Mouse (Mus musculus): Measurements from ENCODE around the gene 4930503B20Rik. TPM values are rescaled to one million over a fixed set of nuclear protein-coding genes. Genes with fewer than 3 reads are reported as not detected.
A peak's percentile ranks its signal among the peaks of the same experiment; 100 is the strongest.

Gene 4930503B20Rik
- polyA plus RNA-seq (2012; ENCODE audit: insufficient read depth, insufficient read length, missing spikeins): not detected in 2 replicates

DNA sequence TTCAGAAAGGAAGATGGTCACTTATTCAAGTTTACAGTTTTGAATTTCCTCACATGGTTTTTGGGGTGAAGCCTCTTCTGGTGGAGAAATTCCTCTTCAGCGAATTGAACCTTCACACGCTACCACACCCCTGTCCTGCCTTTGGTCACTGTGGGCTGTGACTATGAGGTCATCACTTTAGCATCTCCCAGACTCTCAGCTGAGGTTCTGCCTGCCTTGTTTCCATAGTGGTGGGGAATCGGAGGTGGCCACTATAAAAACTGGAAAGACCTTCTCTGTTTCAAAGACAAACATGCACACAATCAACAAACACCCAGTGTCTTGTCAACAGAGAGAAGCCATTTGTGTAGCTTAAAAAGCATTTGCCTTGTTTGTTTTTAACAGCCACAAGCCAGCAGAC lies at the start of gene 4930503B20Rik:
TSS of gene 4930503B20Rik (minus strand) at position 101 of the 400 bp plus-strand sequence.
- no peak within 1 kb of the TSS for H3K27ac ChIP-seq (replicated peaks; ENCODE audit: low read depth, low read length)
- no peaks in the 10 kb centered on the region for H3K4me1 ChIP-seq (ENCODE audit: control insufficient read depth, insufficient read depth, insufficient read length, low read length)

DNA sequence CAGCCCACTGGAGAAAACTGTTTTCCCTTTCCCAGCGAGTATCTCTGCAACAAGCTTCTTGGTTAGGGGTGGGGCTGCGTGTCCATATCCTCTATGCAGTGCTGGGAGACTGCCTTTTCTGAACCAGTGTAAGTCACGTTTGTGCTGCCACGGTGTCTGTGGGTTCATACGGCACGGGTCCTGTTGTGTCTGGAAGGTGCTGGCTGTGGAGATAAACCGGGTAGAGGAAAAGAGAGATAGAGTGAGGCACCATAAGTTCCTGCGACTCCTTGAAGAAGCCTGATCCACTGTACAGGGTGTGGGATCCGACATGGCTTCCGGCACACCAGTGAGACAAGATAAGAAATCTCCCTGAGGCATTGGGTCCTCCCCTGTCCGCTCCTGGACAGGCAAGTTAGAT lies 48.9 kb upstream of the 4930503B20Rik start:
- no peak overlapping the region for H3K4me3 ChIP-seq (ENCODE audit: insufficient read depth, low read depth, low read length)
- H3K27ac ChIP-seq (replicated peaks; ENCODE audit: low read depth, low read length): no peak overlapping the region
- H3K4me1 ChIP-seq (ENCODE audit: control insufficient read depth, insufficient read depth, insufficient read length, low read length): no peaks in the 10 kb centered on the region

More for the DNA sequence above, at the start of gene 4930503B20Rik:
- H3K4me3 ChIP-seq (ENCODE audit: insufficient read depth, low read depth, low read length): no peak within 1 kb of the TSS

DNA sequence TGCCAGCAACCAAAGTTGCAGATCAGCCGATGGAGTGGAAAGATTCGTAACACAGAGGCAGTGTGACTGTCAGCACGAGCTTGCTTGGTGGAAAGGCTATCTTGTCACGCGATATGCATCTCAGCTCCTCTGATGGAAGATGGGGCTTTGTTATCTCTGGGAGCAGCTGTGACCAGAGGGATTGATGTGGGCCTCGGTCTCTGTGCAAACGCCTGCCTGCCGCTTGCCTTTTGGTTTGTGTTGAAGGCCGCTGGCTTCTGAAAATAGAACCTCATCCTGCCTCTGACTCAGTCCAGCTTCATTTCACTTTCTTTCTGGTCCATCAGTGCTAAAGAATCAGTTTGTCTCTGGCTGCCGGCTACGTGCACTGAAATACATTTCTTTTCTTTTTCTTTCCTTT lies 47.9 kb upstream of the 4930503B20Rik start:
- H3K4me1 ChIP-seq (ENCODE audit: control insufficient read depth, insufficient read depth, insufficient read length, low read length): no peaks in the 10 kb centered on the region
- no peak overlapping the region for H3K27ac ChIP-seq (replicated peaks; ENCODE audit: low read depth, low read length)
- no peak overlapping the region for H3K4me3 ChIP-seq (ENCODE audit: insufficient read depth, low read depth, low read length)

DNA sequence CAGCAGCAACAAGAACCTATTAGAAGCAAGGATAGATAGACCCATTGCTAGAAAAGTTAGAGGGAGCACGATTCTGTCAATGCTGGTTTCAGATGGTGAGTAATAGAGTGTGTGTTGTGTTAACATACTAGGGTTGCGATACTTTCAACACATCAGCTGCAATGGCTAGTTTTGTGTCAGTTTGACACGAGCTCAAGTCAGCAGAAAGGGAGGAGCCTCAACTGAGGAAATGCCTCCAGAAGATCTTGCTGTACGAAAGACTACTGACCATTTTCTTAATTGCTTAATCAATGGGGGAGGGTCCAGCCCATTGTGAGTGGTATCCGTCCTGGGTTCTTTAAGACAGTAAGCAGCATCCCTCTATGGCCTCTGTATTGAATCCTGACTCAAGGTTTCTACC lies 41.4 kb upstream of the 4930503B20Rik start:
- Histone ChIP-seq H3K4me3 (ENCODE audit: insufficient read depth, low read depth, low read length) (no peak overlapping the region), H3K27ac (replicated peaks; ENCODE audit: low read depth, low read length) (no peak overlapping the region), H3K4me1 (ENCODE audit: control insufficient read depth, insufficient read depth, insufficient read length, low read length) (no peaks in the 10 kb centered on the region)

DNA sequence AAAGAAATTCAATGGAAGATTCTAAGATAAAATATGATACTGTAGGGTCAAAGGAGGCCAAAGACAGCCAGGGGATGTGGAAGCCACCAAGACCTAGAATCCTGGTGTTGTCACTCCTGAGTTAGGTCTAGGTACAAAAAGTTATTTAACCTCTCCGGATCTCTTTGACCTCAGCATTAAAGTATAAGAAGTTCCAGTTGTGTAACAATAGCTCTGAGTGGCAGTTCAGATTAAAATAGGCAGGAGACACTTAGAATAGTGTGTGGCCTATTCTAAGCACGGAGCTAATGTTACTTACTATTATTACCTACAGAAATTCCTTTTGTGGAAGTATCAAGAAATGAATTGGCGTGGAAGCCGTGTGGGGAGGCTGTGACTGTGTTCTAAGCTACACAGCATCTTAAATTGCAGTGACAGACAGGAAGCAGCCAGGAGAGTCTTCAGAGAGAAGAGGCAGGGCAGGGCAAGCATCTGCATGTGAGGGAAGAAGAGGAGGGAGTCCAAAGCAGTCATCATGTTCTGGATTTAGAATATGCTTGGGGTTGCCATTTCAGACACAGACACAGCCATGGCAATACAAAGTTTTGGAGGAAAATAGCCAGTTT lies 36.1 kb upstream of the 4930503B20Rik start:
- no peak overlapping the region for H3K4me3 ChIP-seq (ENCODE audit: insufficient read depth, low read depth, low read length)
- H3K27ac ChIP-seq (replicated peaks; ENCODE audit: low read depth, low read length): no peak overlapping the region
- no peaks in the 10 kb centered on the region for H3K4me1 ChIP-seq (ENCODE audit: control insufficient read depth, insufficient read depth, insufficient read length, low read length)

DNA sequence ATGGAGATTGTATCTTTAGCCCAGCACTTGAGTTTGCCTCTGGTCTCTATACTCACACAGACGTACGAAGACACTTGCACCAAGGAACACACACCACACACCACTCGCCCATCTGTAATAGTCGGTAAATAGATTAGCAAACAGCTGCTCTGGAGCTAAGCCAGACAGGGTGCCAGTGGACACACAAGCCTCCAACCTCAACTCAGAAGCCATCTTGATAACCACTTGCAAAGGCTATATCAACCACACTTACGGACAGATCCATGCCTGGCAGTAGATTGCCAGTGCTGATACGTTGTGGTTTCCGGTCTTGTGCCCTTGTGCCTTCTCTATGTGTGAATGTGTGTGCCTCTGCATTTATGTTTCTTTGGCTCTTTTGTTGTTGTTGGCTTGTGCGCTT lies 35.3 kb upstream of the 4930503B20Rik start:
- H3K4me1 ChIP-seq (ENCODE audit: control insufficient read depth, insufficient read depth, insufficient read length, low read length): no peaks in the 10 kb centered on the region
- no peak overlapping the region for H3K4me3 ChIP-seq (ENCODE audit: insufficient read depth, low read depth, low read length)
- H3K27ac ChIP-seq (replicated peaks; ENCODE audit: low read depth, low read length): no peak overlapping the region

DNA sequence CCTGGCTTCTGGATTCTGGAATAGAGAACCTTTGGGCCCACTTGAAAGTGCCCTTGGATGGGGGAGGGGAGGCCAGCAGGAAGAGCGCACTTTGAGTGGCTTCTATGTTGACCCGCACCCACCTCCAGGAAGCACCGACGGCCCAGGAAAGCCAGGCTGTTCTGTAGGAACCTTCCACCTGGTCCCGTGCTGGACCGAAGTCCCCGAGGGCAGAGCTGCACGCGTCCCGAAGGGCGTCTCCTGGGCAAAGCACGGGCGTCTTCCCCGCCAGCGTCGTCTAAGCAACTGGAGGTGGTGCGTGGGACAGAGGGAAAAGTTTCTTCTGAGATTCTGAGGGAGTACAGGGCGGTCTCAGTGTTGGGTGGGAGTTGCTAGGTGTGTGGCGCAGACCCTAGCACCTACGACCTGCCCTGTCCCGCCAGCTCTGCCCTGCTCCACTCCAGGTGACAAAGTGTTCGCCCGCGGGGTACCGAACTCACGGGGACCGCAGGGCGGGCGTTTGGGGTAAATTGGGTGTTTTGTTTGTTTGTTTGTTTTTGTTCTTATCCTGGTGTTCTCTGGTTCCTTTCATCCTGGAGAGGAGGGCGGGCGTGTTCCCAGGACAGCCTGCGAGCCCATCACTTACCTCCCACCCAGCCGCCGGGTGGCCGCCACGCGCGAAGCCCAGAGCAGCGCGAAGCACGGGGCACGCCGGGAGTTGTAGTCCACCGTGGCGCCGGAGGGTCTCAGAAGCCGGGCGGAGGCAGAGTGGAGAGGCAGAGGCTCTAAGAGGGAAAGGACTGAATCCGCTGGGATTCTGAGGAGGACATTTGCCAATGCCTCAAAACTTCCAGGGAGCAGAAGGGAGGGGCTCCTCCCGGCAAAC lies 33.9 kb upstream of the 4930503B20Rik start, which contains the start of gene Samd13:
TSS of gene Samd13 (minus strand) at position 782 of the 865 bp plus-strand sequence.
- H3K27ac ChIP-seq (replicated peaks; ENCODE audit: low read depth, low read length): no peak within 1 kb of the TSS
- H3K4me1 ChIP-seq (ENCODE audit: control insufficient read depth, insufficient read depth, insufficient read length, low read length): no peaks in the 10 kb centered on the region
- H3K4me3 ChIP-seq (ENCODE audit: insufficient read depth, low read depth, low read length): peak within 1 kb of the TSS; percentile 69

DNA sequence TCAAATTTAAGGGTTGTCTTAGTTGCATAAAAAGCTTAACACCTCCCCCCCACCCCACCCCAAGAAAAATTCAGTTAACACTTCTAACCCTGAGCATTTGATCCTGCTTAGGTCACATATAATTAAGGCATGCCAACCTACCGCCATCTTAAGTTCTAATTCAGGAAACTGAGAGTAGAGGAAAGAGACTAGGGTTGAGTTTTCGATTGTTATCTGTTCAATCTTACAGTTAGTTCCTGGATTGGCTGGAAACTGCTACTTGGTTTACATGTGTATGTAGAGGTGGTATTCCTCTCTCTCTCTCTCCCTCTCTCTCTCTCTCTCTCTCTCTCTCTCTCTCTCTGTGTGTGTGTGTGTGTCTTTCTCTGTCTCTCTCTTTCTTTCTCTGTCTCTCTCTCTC lies 32.0 kb upstream of the 4930503B20Rik start:
- Histone ChIP-seq H3K27ac (replicated peaks; ENCODE audit: low read depth, low read length) (no peak overlapping the region), H3K4me1 (ENCODE audit: control insufficient read depth, insufficient read depth, insufficient read length, low read length) (no peaks in the 10 kb centered on the region), H3K4me3 (ENCODE audit: insufficient read depth, low read depth, low read length) (no peak overlapping the region)

DNA sequence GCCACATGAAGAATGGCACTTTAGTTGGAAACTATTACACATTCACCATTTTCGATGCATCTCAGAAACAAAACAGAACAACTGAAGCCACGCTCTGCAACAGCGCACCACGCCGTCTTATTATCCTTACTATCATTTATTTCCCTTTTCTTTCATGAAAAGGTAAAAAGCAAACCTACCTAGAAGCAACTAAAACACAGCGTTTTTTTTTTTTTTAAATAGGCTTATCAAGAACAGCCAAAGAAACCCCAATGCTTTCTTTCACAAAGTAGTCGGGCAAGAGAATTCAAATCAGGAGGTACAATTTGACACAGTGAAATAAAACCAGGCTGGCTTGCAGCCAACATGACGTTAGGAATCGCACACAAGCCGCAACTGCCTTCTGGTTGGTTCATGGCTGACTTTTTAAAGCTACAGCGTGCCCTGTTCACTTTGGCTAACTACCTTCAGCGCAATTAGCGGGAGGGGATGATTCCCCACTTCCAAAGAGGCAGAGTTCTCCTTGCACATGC lies 31.1 kb upstream of the 4930503B20Rik start:
- Histone ChIP-seq H3K4me3 (ENCODE audit: insufficient read depth, low read depth, low read length) (peak overlapping the region; percentile 41), H3K4me1 (ENCODE audit: control insufficient read depth, insufficient read depth, insufficient read length, low read length) (no peaks in the 10 kb centered on the region), H3K27ac (replicated peaks; ENCODE audit: low read depth, low read length) (no peak overlapping the region; the same call in 1 of the 2 replicates)

DNA sequence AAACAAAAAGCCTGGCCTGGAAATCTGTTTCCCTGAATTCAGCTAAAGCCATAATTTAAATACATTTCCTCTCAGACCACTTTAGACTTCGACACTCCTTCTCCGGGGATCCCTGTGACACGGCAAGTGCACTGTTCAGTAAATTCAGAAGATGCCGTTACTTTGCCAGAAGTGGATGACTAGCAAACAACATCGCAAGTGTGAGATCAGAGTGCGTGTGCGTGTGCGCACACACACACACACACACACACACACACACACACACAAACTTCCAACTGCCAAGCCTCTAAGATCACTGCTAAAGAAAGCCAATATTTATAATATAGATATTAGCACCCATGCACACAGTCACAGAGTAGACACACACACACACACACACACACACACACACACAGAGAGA lies 30.6 kb upstream of the 4930503B20Rik start:
- Histone ChIP-seq H3K4me3 (ENCODE audit: insufficient read depth, low read depth, low read length) (peak overlapping the region; percentile 41; the same call in 1 of the 2 replicates), H3K4me1 (ENCODE audit: control insufficient read depth, insufficient read depth, insufficient read length, low read length) (no peaks in the 10 kb centered on the region), H3K27ac (replicated peaks; ENCODE audit: low read depth, low read length) (no peak overlapping the region)

DNA sequence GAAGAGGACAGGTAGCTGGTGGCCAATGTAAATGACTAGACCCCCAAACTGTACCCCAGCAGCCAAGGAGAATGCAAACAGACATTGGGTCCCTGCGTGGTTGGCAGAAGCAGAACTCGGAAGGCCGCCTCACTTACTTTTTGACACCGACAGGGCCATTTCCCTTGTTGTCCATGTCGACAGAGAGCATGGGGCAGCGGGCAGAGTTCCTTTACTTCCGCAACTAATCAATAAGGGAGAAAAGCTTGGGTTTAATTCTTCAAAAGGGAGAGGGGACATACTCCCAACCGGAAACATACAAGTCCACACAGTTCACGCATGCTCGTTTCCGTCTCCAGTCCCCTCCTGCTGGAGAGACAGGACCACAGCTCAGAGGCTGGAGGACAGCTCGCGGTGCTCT lies 29.5 kb upstream of the 4930503B20Rik start:
- H3K4me3 ChIP-seq (ENCODE audit: insufficient read depth, low read depth, low read length): no peak overlapping the region
- no peaks in the 10 kb centered on the region for H3K4me1 ChIP-seq (ENCODE audit: control insufficient read depth, insufficient read depth, insufficient read length, low read length)
- H3K27ac ChIP-seq (replicated peaks; ENCODE audit: low read depth, low read length): no peak overlapping the region

DNA sequence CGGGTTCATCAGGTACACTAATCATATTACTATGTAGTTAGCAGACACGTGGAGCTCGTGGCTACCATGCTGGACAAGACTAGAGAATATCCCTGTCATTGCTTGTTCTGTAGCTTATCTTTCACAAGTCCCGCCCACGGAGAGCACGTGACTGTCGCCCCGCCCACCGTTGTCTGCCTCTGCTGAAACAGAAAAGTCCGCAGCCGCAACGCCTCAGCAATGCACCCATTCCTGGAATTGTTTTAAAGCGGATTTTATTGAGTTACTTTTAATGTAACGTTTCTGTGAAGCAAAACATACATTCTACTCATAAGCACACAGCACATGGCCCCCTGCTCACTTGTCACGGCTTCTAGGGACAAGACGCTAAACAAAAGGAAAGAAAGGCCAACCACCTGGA lies 28.5 kb upstream of the 4930503B20Rik start:
- Histone ChIP-seq H3K4me3 (ENCODE audit: insufficient read depth, low read depth, low read length) (no peak overlapping the region), H3K27ac (replicated peaks; ENCODE audit: low read depth, low read length) (no peak overlapping the region), H3K4me1 (ENCODE audit: control insufficient read depth, insufficient read depth, insufficient read length, low read length) (no peaks in the 10 kb centered on the region)

DNA sequence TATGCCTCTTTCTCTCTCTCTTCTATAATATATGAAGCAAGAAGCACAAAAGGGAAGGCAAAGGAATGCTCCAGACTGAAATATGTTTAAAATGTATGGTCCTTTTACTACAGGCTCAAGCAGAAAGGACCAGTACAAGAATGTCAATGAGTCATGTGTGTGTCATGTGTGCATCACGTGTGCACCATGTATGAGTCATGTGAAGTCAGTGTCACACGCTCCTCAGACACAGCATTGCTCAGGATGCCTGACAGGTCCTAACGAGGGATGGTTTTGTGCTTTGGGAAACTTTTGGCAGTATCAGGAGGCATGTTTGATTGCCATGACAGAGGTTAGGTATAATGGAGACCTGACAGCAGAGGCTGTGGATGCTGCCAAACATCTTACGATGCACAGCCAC lies 25.1 kb upstream of the 4930503B20Rik start:
- Histone ChIP-seq H3K27ac (replicated peaks; ENCODE audit: low read depth, low read length) (no peak overlapping the region), H3K4me1 (ENCODE audit: control insufficient read depth, insufficient read depth, insufficient read length, low read length) (no peaks in the 10 kb centered on the region), H3K4me3 (ENCODE audit: insufficient read depth, low read depth, low read length) (no peak overlapping the region)

DNA sequence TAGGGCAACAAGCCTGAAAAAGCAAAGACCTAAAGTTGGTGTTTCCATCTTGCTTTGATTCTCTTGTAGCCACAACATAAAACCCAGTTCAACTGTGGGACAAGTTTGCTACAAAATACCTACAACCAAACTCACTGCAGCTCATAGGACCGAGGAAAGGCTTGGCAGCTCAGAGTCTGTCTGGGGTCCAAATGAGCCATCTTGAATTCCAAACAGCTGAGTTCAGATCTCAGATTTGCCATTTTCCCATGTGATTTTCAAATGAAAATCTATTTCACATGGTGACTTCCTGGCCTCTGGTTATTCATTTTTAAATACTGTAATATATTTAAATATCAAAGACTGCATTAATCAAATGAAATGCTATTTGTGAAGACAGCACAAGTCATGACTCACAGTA lies 24.0 kb upstream of the 4930503B20Rik start:
- H3K4me1 ChIP-seq (ENCODE audit: control insufficient read depth, insufficient read depth, insufficient read length, low read length): no peaks in the 10 kb centered on the region
- no peak overlapping the region for H3K4me3 ChIP-seq (ENCODE audit: insufficient read depth, low read depth, low read length)
- H3K27ac ChIP-seq (replicated peaks; ENCODE audit: low read depth, low read length): no peak overlapping the region

DNA sequence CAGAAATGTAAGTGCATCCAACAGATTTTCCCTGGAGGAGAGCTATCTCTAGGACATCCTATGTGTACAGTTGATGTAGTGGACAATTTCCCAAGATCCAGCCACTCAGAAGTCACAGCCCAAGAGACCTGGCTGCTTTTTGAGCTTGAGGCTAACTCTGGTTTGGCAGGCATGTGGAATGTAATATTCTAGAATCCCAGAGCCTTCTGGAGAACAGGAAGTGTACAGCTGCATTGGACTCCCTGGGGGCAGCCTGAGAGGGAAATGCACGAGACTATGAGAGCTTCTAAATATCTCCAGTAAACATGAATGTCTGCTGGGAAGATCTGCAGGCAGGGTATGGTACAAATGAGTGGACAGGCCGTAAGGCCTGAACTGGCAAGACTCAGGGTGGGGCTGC lies 20.0 kb upstream of the 4930503B20Rik start:
- no peak overlapping the region for H3K4me3 ChIP-seq (ENCODE audit: insufficient read depth, low read depth, low read length)
- H3K4me1 ChIP-seq (ENCODE audit: control insufficient read depth, insufficient read depth, insufficient read length, low read length): no peaks in the 10 kb centered on the region
- H3K27ac ChIP-seq (replicated peaks; ENCODE audit: low read depth, low read length): no peak overlapping the region

Data from brown adipose tissue, adult 24 weeks (tissue).